Mouse (Mus musculus): Measurements from ENCODE around the gene Cdc73. TPM values are rescaled to one million over a fixed set of nuclear protein-coding genes. Genes with fewer than 3 reads are reported as not detected.
"Not testable (repeated sequence)": the region's sequence is repeated elsewhere in the genome, so short reads cannot be mapped to it uniquely, and the experiment has no call there.

Gene Cdc73
- polyA plus RNA-seq, 1 experiment from 2014 or later, result 28.4 TPM

GRCm38 (mm10) chr1:143702141-143702740 is 452 bp downstream of the Cdc73 start:
- H3K4me1 ChIP-seq (ENCODE audit: control insufficient read depth, insufficient read depth, low read length), result peaks cover 7% of the 10 kb centered on the region
- WGBS, result under 1% methylated on average over 35 of the region's 48 CpGs
- H3K4me3 ChIP-seq (ENCODE audit: low read depth, low read length), result peak overlapping the region; percentile 84
- peak overlapping the region; percentile 86 for H3K27ac ChIP-seq (ENCODE audit: low read depth, low read length)
- peak; percentile 77 for ATAC-seq (ENCODE audit: low FRiP score)
- H3K36me3 ChIP-seq (ENCODE audit: control insufficient read depth, insufficient read depth, low read length), result peaks cover 2% of the 10 kb centered on the region
- peak; percentile 97 for DNase-seq (ENCODE audit: low spot score, missing footprints)
- peak overlapping the region; percentile 66 for H3K4me2 ChIP-seq
- H3K9ac ChIP-seq (ENCODE audit: low read length), result peak overlapping the region; percentile 92
- no peaks in the 10 kb centered on the region for H3K9me3 ChIP-seq (ENCODE audit: control insufficient read depth, low read length)
- no peaks in the 10 kb centered on the region for H3K27me3 ChIP-seq (ENCODE audit: control insufficient read depth, insufficient read depth, low read length)

GRCm38 (mm10) chr1:143701736-143702135 is 957 bp downstream of the Cdc73 start:
- WGBS, result under 1% methylated on average over 13 of the region's 13 CpGs
- peaks cover 7% of the 10 kb centered on the region for H3K4me1 ChIP-seq (ENCODE audit: control insufficient read depth, insufficient read depth, low read length)
- peak overlapping the region; percentile 86; the same call in 1 of the 2 replicates for H3K27ac ChIP-seq (ENCODE audit: low read depth, low read length)
- ATAC-seq (ENCODE audit: low FRiP score), result no peak
- no peaks in the 10 kb centered on the region for H3K9me3 ChIP-seq (ENCODE audit: control insufficient read depth, low read length)
- H3K36me3 ChIP-seq (ENCODE audit: control insufficient read depth, insufficient read depth, low read length), result peaks cover 2% of the 10 kb centered on the region
- peak overlapping the region; percentile 84 for H3K4me3 ChIP-seq (ENCODE audit: low read depth, low read length)
- peak overlapping the region; percentile 92 for H3K9ac ChIP-seq (ENCODE audit: low read length)
- DNase-seq (ENCODE audit: low spot score, missing footprints), result peak; percentile 87
- H3K4me2 ChIP-seq, result peak overlapping the region; percentile 66
- no peaks in the 10 kb centered on the region for H3K27me3 ChIP-seq (ENCODE audit: control insufficient read depth, insufficient read depth, low read length)

GRCm38 (mm10) chr1:143684849-143685248 is 17.8 kb downstream of the Cdc73 start:
- Histone ChIP-seq H3K27ac (ENCODE audit: low read depth, low read length) (no peak overlapping the region), H3K4me2 (no peak overlapping the region), H3K36me3 (ENCODE audit: control insufficient read depth, insufficient read depth, low read length) (peaks cover 9% of the 10 kb centered on the region; the same call in 1 of the 2 replicates), H3K4me1 (ENCODE audit: control insufficient read depth, insufficient read depth, low read length) (no peaks in the 10 kb centered on the region), H3K9me3 (ENCODE audit: control insufficient read depth, low read length) (no peaks in the 10 kb centered on the region), H3K4me3 (ENCODE audit: low read depth, low read length) (no peak overlapping the region), H3K27me3 (ENCODE audit: control insufficient read depth, insufficient read depth, low read length) (no peaks in the 10 kb centered on the region), H3K9ac (ENCODE audit: low read length) (no peak overlapping the region)
- WGBS, result 89% methylated on average over 3 of the region's 3 CpGs
- no peak for ATAC-seq (ENCODE audit: low FRiP score)
- no peak for DNase-seq (ENCODE audit: low spot score, missing footprints)

GRCm38 (mm10) chr1:143681108-143681507 is 21.6 kb downstream of the Cdc73 start:
- Histone ChIP-seq H3K27me3 (ENCODE audit: control insufficient read depth, insufficient read depth, low read length) (no peaks in the 10 kb centered on the region), H3K36me3 (ENCODE audit: control insufficient read depth, insufficient read depth, low read length) (peaks cover 9% of the 10 kb centered on the region; the same call in 1 of the 2 replicates), H3K4me2 (no peak overlapping the region), H3K9ac (ENCODE audit: low read length) (no peak overlapping the region), H3K27ac (ENCODE audit: low read depth, low read length) (no peak overlapping the region), H3K4me1 (ENCODE audit: control insufficient read depth, insufficient read depth, low read length) (no peaks in the 10 kb centered on the region), H3K9me3 (ENCODE audit: control insufficient read depth, low read length) (no peaks in the 10 kb centered on the region), H3K4me3 (ENCODE audit: low read depth, low read length) (no peak overlapping the region)
- 96% methylated on average over 5 of the region's 5 CpGs for WGBS
- ATAC-seq (ENCODE audit: low FRiP score) (no peak), DNase-seq (ENCODE audit: low spot score, missing footprints) (no peak)

GRCm38 (mm10) chr1:143675734-143676361 is 26.8 kb downstream of the Cdc73 start:
- WGBS, result 97% methylated on average over 4 of the region's 4 CpGs
- no peak overlapping the region for H3K27ac ChIP-seq (ENCODE audit: low read depth, low read length)
- no peak overlapping the region for H3K4me2 ChIP-seq
- no peaks in the 10 kb centered on the region for H3K9me3 ChIP-seq (ENCODE audit: control insufficient read depth, low read length)
- ATAC-seq (ENCODE audit: low FRiP score), result no peak
- H3K4me3 ChIP-seq (ENCODE audit: low read depth, low read length), result no peak overlapping the region
- H3K36me3 ChIP-seq (ENCODE audit: control insufficient read depth, insufficient read depth, low read length), result peaks cover 5% of the 10 kb centered on the region; the same call in 1 of the 2 replicates
- no peak for DNase-seq (ENCODE audit: low spot score, missing footprints)
- no peak overlapping the region for H3K9ac ChIP-seq (ENCODE audit: low read length)
- no peaks in the 10 kb centered on the region for H3K27me3 ChIP-seq (ENCODE audit: control insufficient read depth, insufficient read depth, low read length)
- no peaks in the 10 kb centered on the region for H3K4me1 ChIP-seq (ENCODE audit: control insufficient read depth, insufficient read depth, low read length)

- H3K4me3 ChIP-seq (ENCODE audit: low read depth, low read length); ATAC-seq (ENCODE audit: low FRiP score); H3K27ac ChIP-seq (ENCODE audit: low read depth, low read length); H3K36me3 ChIP-seq (ENCODE audit: control insufficient read depth, insufficient read depth, low read length); H3K9ac ChIP-seq (ENCODE audit: low read length); H3K27me3 ChIP-seq (ENCODE audit: control insufficient read depth, insufficient read depth, low read length); H3K4me1 ChIP-seq (ENCODE audit: control insufficient read depth, insufficient read depth, low read length); H3K9me3 ChIP-seq (ENCODE audit: control insufficient read depth, low read length); H3K4me2 ChIP-seq: not testable (repeated sequence)
- 94% methylated on average over 4 of the region's 4 CpGs for WGBS
- peak; percentile 78 for DNase-seq (ENCODE audit: low spot score, missing footprints)
Measured at GRCm38 (mm10) chr1:143664786-143665185, 37.9 kb downstream of the Cdc73 start.

- Histone ChIP-seq H3K36me3 (ENCODE audit: control insufficient read depth, insufficient read depth, low read length) (no peaks in the 10 kb centered on the region; the same call in 1 of the 2 replicates), H3K9ac (ENCODE audit: low read length) (no peak overlapping the region), H3K27ac (ENCODE audit: low read depth, low read length) (no peak overlapping the region), H3K27me3 (ENCODE audit: control insufficient read depth, insufficient read depth, low read length) (no peaks in the 10 kb centered on the region), H3K4me2 (no peak overlapping the region), H3K4me3 (ENCODE audit: low read depth, low read length) (no peak overlapping the region), H3K9me3 (ENCODE audit: control insufficient read depth, low read length) (no peaks in the 10 kb centered on the region), H3K4me1 (ENCODE audit: control insufficient read depth, insufficient read depth, low read length) (no peaks in the 10 kb centered on the region)
- WGBS, result 97% methylated on average over 2 of the region's 2 CpGs
- DNase-seq (ENCODE audit: low spot score, missing footprints) (peak; percentile 23), ATAC-seq (ENCODE audit: low FRiP score) (no peak)
Measured at GRCm38 (mm10) chr1:143663197-143663596, 39.5 kb downstream of the Cdc73 start.

GRCm38 (mm10) chr1:143653646-143654045 is 49.0 kb downstream of the Cdc73 start:
- Histone ChIP-seq H3K27ac (ENCODE audit: low read depth, low read length) (no peak overlapping the region), H3K4me1 (ENCODE audit: control insufficient read depth, insufficient read depth, low read length) (no peaks in the 10 kb centered on the region)

GRCm38 (mm10) chr1:143650317-143650716 is 52.4 kb downstream of the Cdc73 start:
- H3K9ac ChIP-seq (ENCODE audit: low read length), result no peak overlapping the region
- ATAC-seq (ENCODE audit: low FRiP score) (no peak), DNase-seq (ENCODE audit: low spot score, missing footprints) (no peak)
- no peak overlapping the region for H3K27ac ChIP-seq (ENCODE audit: low read depth, low read length)
- H3K4me1 ChIP-seq (ENCODE audit: control insufficient read depth, insufficient read depth, low read length), result no peaks in the 10 kb centered on the region
- H3K36me3 ChIP-seq (ENCODE audit: control insufficient read depth, insufficient read depth, low read length), result no peaks in the 10 kb centered on the region
- H3K27me3 ChIP-seq (ENCODE audit: control insufficient read depth, insufficient read depth, low read length), result no peaks in the 10 kb centered on the region
- no peaks in the 10 kb centered on the region for H3K9me3 ChIP-seq (ENCODE audit: control insufficient read depth, low read length)
- H3K4me3 ChIP-seq (ENCODE audit: low read depth, low read length), result no peak overlapping the region
- no peak overlapping the region for H3K4me2 ChIP-seq
- 97% methylated on average over 2 of the region's 2 CpGs for WGBS

More at GRCm38 (mm10) chr1:143653646-143654045, 49.0 kb downstream of the Cdc73 start:
- Histone ChIP-seq H3K36me3 (ENCODE audit: control insufficient read depth, insufficient read depth, low read length) (no peaks in the 10 kb centered on the region), H3K4me2 (no peak overlapping the region), H3K4me3 (ENCODE audit: low read depth, low read length) (no peak overlapping the region), H3K9ac (ENCODE audit: low read length) (no peak overlapping the region), H3K9me3 (ENCODE audit: control insufficient read depth, low read length) (no peaks in the 10 kb centered on the region), H3K27me3 (ENCODE audit: control insufficient read depth, insufficient read depth, low read length) (no peaks in the 10 kb centered on the region)
- DNase-seq (ENCODE audit: low spot score, missing footprints), result no peak
- WGBS, result 91% methylated on average over 3 of the region's 3 CpGs
- no peak for ATAC-seq (ENCODE audit: low FRiP score)
